Mouse (Mus musculus): Measurements from ENCODE around the gene Myl6.

GRCm38 (mm10) chr10:128524732-128525662 is 31.1 kb upstream of the Myl6 start:
- TF ChIP-seq GATA1 (IDR thresholded peaks at IDR 0.05; ENCODE audit: borderline replicate concordance, low read length): no peak
- no peak for TF ChIP-seq FLI1 (IDR thresholded peaks at IDR 0.05; ENCODE audit: low read length)
